Mouse (Mus musculus): ENCODE results near the gene Fut8.

Fut8 gene

GRCm38 (mm10) chr12:77237950-77238530 lies at the start of gene Fut8:
Gene Fut8 (plus strand): TSS chr12:77238125.
- peak; percentile 82 for DNase-seq (ENCODE audit: low read depth)

- peak; percentile 21 for DNase-seq (ENCODE audit: low read depth)
Measured at GRCm38 (mm10) chr12:77189161-77189560, 48.8 kb upstream of the Fut8 start.

GRCm38 (mm10) chr12:77189933-77190446 lies 47.9 kb upstream of the Fut8 start:
- no peak for DNase-seq (ENCODE audit: low read depth)

GRCm38 (mm10) chr12:77191478-77192271 lies 46.2 kb upstream of the Fut8 start:
- DNase-seq (ENCODE audit: low read depth) = no peak

GRCm38 (mm10) chr12:77192714-77193113 lies 45.2 kb upstream of the Fut8 start:
- DNase-seq (ENCODE audit: low read depth) = peak; percentile 14

- peak; percentile 62 for DNase-seq (ENCODE audit: low read depth)
Measured at GRCm38 (mm10) chr12:77193225-77193716, 44.7 kb upstream of the Fut8 start.

GRCm38 (mm10) chr12:77195044-77195443 lies 42.9 kb upstream of the Fut8 start:
- no peak for DNase-seq (ENCODE audit: low read depth)

GRCm38 (mm10) chr12:77196529-77197095 lies 41.3 kb upstream of the Fut8 start:
- DNase-seq (ENCODE audit: low read depth) = no peak

GRCm38 (mm10) chr12:77197121-77197599 lies 40.8 kb upstream of the Fut8 start:
- peak; percentile 15 for DNase-seq (ENCODE audit: low read depth)

- no peak for DNase-seq (ENCODE audit: low read depth)
Measured at GRCm38 (mm10) chr12:77198253-77198652, 39.7 kb upstream of the Fut8 start.

GRCm38 (mm10) chr12:77201461-77202143 lies 36.3 kb upstream of the Fut8 start:
- no peak for DNase-seq (ENCODE audit: low read depth)

GRCm38 (mm10) chr12:77203136-77203535 lies 34.8 kb upstream of the Fut8 start:
- no peak for DNase-seq (ENCODE audit: low read depth)

- no peak for DNase-seq (ENCODE audit: low read depth)
Measured at GRCm38 (mm10) chr12:77206852-77207251, 31.1 kb upstream of the Fut8 start.

GRCm38 (mm10) chr12:77208056-77208455 lies 29.9 kb upstream of the Fut8 start:
- DNase-seq (ENCODE audit: low read depth) = no peak

GRCm38 (mm10) chr12:77208576-77209180 lies 29.2 kb upstream of the Fut8 start:
- DNase-seq (ENCODE audit: low read depth) = no peak

- no peak for DNase-seq (ENCODE audit: low read depth)
Measured at GRCm38 (mm10) chr12:77211695-77212208, 26.2 kb upstream of the Fut8 start.

- no peak for DNase-seq (ENCODE audit: low read depth)
Measured at GRCm38 (mm10) chr12:77213896-77214564, 23.9 kb upstream of the Fut8 start.

- DNase-seq (ENCODE audit: low read depth) = no peak
Measured at GRCm38 (mm10) chr12:77214565-77214909, 23.4 kb upstream of the Fut8 start.

GRCm38 (mm10) chr12:77216511-77217192 lies 21.3 kb upstream of the Fut8 start:
- no peak for DNase-seq (ENCODE audit: low read depth)

GRCm38 (mm10) chr12:77220616-77221015 lies 17.3 kb upstream of the Fut8 start:
- DNase-seq (ENCODE audit: low read depth) = no peak

All from naive thymus-derived CD4-positive, alpha-beta T cell, adult 2 months (primary cell).